Mouse (Mus musculus) right cerebral cortex, postnatal 4 days (tissue): Measurements from ENCODE around the gene Flg2.

Experiments
- DNase-seq: peaks from one replicate; pipeline ENCODE4 v3.0.0-alpha.2; 2022

Gene Flg2

GRCm38 (mm10) chr3:93196978-93197377 lies at the start of gene Flg2:
Flg2 (plus strand) TSS chr3:93197278.
- DNase-seq: no peak

GRCm38 (mm10) chr3:93162502-93162901 lies 34.6 kb upstream of the Flg2 start:
- DNase-seq: no peak

- no peak for DNase-seq
Measured at GRCm38 (mm10) chr3:93162996-93163592, 34.0 kb upstream of the Flg2 start.

- DNase-seq: no peak
Measured at GRCm38 (mm10) chr3:93180856-93181255, 16.2 kb upstream of the Flg2 start.

- no peak for DNase-seq
Measured at GRCm38 (mm10) chr3:93201955-93202354, 4.9 kb downstream of the Flg2 start.

GRCm38 (mm10) chr3:93202499-93202898 lies 5.4 kb downstream of the Flg2 start:
- no peak for DNase-seq
